Comparison of ENCODE assay signal across 1 mouse cellular context in the genomic region with DNA sequence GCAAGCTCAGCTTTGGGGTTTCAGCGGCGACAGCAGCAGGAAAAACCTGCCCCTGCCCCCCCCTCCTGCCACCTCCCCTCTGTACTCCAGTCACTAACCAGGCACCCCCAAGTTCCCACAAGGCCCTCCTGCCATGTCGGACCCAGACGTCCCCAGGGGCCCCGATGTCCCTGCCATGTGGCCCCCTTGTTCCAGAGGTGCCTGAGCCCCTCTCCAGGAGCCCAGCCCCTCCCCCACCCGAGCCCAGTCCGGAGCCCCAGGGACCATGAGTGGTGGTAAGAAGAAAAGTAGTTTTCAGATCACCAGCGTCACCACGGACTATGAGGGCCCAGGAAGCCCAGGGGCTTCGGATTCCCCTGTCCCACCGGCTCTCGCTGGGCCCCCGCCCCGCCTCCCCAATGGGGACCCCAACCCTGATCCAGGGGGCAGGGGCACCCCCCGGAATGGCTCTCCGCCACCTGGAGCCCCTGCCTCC.
A peak's percentile ranks its signal among the peaks of the same experiment; 100 is the strongest.
TF ChIP-seq lines count a peak whose summit lies in the region.

No protein-coding gene starts in this region.

TF ChIP-seq in MEL, 35 proteins besides CTCF, POLR2A, EP300 and RAD21:
- TF ChIP-seq TAL1 (IDR thresholded peaks at IDR 0.05; ENCODE audit: low read length) = no peak
- TF ChIP-seq ZMIZ1 (IDR thresholded peaks at IDR 0.05; ENCODE audit: low read depth, low read length) = no peak
- 0 out of 2 replicates have a peak, but pooled peaks have one; percentile 25 for TF ChIP-seq BHLHE40 (IDR thresholded peaks at IDR 0.05; ENCODE audit: borderline replicate concordance, low read depth, low read length)
- TF ChIP-seq KAT2A (conservative IDR thresholded peaks at IDR 0.05; ENCODE audit: low read depth, low read length) = no peak
- no peak for TF ChIP-seq MAFK (IDR thresholded peaks at IDR 0.05; ENCODE audit: borderline replicate concordance, low read depth, low read length)
- TF ChIP-seq POLR2AphosphoS5 (IDR thresholded peaks at IDR 0.05; ENCODE audit: borderline replicate concordance, low read depth, low read length) = no peak
- 0 out of 2 replicates have a peak, but pooled peaks have one; percentile 2 for TF ChIP-seq ELF1 (IDR thresholded peaks at IDR 0.05; ENCODE audit: low read depth, low read length)
TF ChIP-seq in MEL: peak in this region for 2.
